Mouse (Mus musculus) G1E (cell line): ENCODE data around the gene Mtmr14. TPM values are rescaled to one million over a fixed set of nuclear protein-coding genes. Genes with fewer than 3 reads are reported as not detected.

Experiments used
- ATAC-seq: 2 replicates; pipeline ENCODE4 v1.8.0; 2016; ENCODE audit warnings: mild to moderate bottlenecking; ENCODE audit not compliant: insufficient number of reproducible peaks, poor library complexity, low FRiP score, severe bottlenecking; ENCODE audit errors: extremely low read depth
- DNase-seq: peaks from one replicate; pipeline ENCODE4 v3.0.0; 2012; ENCODE audit warnings: low spot score
- H3K27me3 ChIP-seq: 2 replicates; pipeline ENCODE4 v1.6.1; 2012; ENCODE audit warnings: mild to moderate bottlenecking, low read length, inconsistent platforms; ENCODE audit not compliant: insufficient read depth
- H3K36me3 ChIP-seq: replicated peaks from 2 replicates; pipeline ENCODE3; 2012; ENCODE audit warnings: mild to moderate bottlenecking, inconsistent platforms
- H3K4me1 ChIP-seq: 2 replicates; pipeline ENCODE4 v1.6.1; 2012; ENCODE audit warnings: low read depth, low read length, inconsistent platforms, mixed read lengths; ENCODE audit not compliant: insufficient read depth
- H3K4me3 ChIP-seq: 2 replicates; pipeline ENCODE4 v1.5.1; 2012; ENCODE audit warnings: low read depth, mild to moderate bottlenecking, inconsistent platforms, low read length, moderate library complexity, mixed read lengths
- H3K9me3 ChIP-seq: replicated peaks from 2 replicates; pipeline ENCODE4 v1.6.1; 2012; ENCODE audit warnings: inconsistent platforms
- CTCF ChIP-seq: IDR thresholded peaks from 2 replicates; pipeline ENCODE4 v1.5.1; 2012; ENCODE audit warnings: low read depth, low read length, inconsistent platforms, mixed read lengths
- GATA1 ChIP-seq: IDR thresholded peaks from 2 replicates; pipeline ENCODE4 v1.6.1; 2012; ENCODE audit warnings: borderline replicate concordance, low read length, inconsistent platforms, mixed read lengths
- GATA2 ChIP-seq: IDR thresholded peaks from 2 replicates; pipeline ENCODE4 v1.6.1; 2012; ENCODE audit warnings: low read depth, low read length, inconsistent platforms, borderline replicate concordance
- POLR2AphosphoS5 ChIP-seq: IDR thresholded peaks from 2 replicates; pipeline ENCODE4 v1.6.1; 2012; ENCODE audit warnings: low read depth, low read length, inconsistent platforms; ENCODE audit not compliant: insufficient replicate concordance
- TAL1 ChIP-seq: conservative IDR thresholded peaks from 2 replicates; pipeline ENCODE4 v1.6.1; 2012; ENCODE audit warnings: low read depth, low read length, inconsistent platforms, mixed read lengths
- polyA plus RNA-seq: library from polyadenylated mRNA; stranded (reverse); fragments of >175 nt; gene quantifications from 2 replicates; pipeline ENCODE4 v1.2.3, GENCODE M21; 2012
- total RNA-seq, 2 experiments: library from RNA; stranded (forward) in 1 of 2; stranded (reverse) in 1 of 2; fragments of 200-1000 nt in 1 of 2; fragments of >200 nt in 1 of 2; fragmentation: Nextera tagmentation in 1 of 2; gene quantifications; 2 replicates each; pipeline ENCODE4 v1.2.3; 2014 to 2017

Gene Mtmr14
- total and polyA plus RNA-seq, 3 experiments = 21.1 to 43.2 (median 30.6) TPM

DNA sequence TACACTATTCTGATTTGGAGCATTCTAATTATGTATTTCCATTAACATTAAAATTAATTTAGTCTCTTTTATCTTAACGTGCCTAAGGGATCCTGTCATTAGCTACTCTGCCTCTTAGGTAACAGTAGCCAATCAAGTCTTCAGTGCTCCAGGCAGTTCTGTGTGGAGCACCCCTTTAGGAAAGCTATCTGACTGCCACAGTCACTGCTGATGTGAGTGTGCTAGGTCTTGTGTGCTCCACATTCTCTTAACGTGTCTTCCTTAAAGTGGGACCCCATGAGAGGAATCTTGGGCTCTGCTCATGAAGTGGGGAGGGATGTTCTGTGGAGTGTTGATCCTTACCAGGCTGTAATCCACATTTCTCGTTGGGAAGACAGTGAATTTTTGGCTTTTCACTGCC, 34.7 kb downstream of the Mtmr14 start:
- H3K4me3 ChIP-seq = no peak overlapping the region
- TF ChIP-seq TAL1 (no peak), GATA2 (no peak)
- no peak for DNase-seq
- no peaks in the 10 kb centered on the region for H3K9me3 ChIP-seq
- H3K4me1 ChIP-seq = no peaks in the 10 kb centered on the region
- ATAC-seq = no peak
- peaks cover 84% of the 10 kb centered on the region for H3K36me3 ChIP-seq
- no peaks in the 10 kb centered on the region for H3K27me3 ChIP-seq

DNA sequence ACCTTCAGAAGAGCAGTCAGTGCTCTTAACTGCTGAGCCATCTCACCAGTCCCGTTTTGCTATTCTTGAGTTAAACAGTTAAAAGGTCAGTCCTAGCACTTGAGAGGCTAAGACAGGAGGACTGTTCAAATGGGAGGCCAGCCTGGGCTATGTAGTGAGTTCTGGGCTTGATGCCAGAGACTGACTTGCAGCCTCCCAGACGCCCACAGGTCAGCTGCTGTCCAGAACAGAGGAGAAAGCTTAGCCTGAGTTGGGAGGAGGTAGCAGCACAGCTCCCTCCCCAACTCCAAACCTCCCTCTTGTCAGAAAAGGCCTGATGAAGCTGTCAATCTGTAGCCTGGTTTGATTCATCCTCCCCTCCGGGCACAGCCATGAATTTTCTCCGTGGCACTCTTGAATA, 39.2 kb downstream of the Mtmr14 start:
- no peaks in the 10 kb centered on the region; the same call in 1 of the 2 replicates for H3K27me3 ChIP-seq
- no peaks in the 10 kb centered on the region for H3K4me1 ChIP-seq
- ATAC-seq (no peak), DNase-seq (no peak)
- H3K4me3 ChIP-seq = no peak overlapping the region
- peaks cover 59% of the 10 kb centered on the region for H3K36me3 ChIP-seq
- no peaks in the 10 kb centered on the region for H3K9me3 ChIP-seq
- TF ChIP-seq TAL1 (no peak), GATA1 (no peak), GATA2 (no peak), CTCF (no peak), POLR2AphosphoS5 (no peak)

DNA sequence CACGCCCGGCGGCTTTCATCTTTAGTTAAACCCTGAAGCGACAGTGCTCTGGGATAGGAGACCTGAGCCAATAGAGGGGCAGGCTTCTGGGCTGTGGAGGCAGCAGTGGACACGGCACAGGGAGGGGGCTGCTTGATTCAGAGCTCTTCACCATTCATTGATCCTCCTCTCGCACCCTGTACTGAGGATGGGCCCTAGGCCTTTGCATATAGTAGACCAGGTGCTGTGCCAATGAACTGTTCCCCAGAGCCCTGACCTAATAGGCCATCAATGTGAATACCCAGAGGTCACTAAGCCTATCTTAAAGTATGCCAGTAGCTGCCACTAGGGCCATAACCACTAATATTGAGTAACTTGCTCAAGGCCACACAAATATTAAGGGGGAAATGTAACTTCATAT, 44.0 kb downstream of the Mtmr14 start:
- Histone ChIP-seq H3K36me3 (peaks cover 24% of the 10 kb centered on the region), H3K4me1 (no peaks in the 10 kb centered on the region), H3K9me3 (no peaks in the 10 kb centered on the region), H3K27me3 (peaks cover 11% of the 10 kb centered on the region; the same call in 1 of the 2 replicates), H3K4me3 (no peak overlapping the region)
- ATAC-seq (no peak), DNase-seq (no peak)
- TF ChIP-seq POLR2AphosphoS5 = no peak

DNA sequence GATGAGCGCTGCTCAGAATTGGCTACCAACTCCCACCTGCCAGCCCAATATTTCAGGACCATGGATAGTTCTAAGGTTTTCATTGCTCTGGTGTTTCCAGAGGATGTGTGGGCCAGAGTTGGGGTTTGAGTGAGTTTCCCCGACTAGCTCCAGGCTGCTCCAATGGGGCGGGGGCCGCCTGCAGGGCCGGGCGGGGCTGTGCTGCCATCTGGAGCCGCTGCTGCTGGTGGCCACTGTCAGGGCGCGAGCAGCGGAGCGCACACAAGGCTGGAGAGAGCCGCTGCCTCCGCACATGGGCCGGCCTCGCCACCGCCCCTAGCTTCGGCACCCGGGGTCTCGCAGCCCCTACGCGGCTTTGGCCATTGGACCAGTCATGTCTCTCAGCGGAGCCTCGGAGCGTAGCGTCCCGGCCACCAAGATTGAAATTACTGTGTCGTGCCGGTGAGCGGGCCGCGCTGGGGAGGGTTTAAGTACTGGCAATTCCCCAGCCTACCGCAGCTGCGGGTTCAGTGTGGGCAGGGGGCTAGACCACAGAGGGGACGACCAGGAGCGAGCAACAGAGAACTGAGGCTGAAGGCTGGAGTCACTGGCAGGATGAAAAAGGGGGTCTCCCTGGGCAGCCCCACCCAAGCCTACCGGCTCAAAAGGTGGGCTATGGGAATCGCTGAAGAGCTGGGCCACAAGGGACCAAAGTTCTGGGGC, 44.6 kb downstream of the Mtmr14 start, which contains the start of gene Cpne9:
Gene Cpne9 (plus strand): TSS at position 207 of the 702 bp plus-strand sequence.
- ATAC-seq (no peak), DNase-seq (peak; percentile 22)

DNA sequence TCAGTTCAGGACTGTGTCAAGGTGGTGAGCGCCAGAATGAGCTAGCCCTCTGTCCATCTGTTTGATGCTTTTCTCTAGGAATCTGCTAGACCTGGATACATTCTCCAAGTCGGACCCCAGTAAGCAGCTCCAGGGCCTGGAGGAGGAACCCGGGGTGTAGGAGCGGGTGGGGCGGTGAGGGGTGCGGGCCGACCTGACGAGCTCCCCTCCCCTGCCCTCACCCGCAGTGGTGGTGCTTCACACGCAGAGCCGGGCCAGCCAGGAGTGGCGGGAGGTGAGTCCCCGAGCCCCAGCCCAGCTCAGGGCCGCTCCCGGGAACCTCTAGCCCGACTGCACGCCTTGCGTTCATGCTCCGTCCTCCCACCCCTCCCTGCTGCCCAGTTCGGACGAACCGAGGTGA, 45.3 kb downstream of the Mtmr14 start:
- H3K4me1 ChIP-seq = no peaks in the 10 kb centered on the region
- DNase-seq (no peak), ATAC-seq (no peak)
- no peak overlapping the region for H3K4me3 ChIP-seq
- H3K36me3 ChIP-seq = peaks cover 12% of the 10 kb centered on the region
- TF ChIP-seq GATA2 (no peak), TAL1 (no peak), POLR2AphosphoS5 (no peak), CTCF (no peak), GATA1 (no peak)
- no peaks in the 10 kb centered on the region for H3K9me3 ChIP-seq
- peaks cover 20% of the 10 kb centered on the region; the same call in 1 of the 2 replicates for H3K27me3 ChIP-seq

More for the DNA sequence above, 44.6 kb downstream of the Mtmr14 start, which contains the start of gene Cpne9:
- no peak for TF ChIP-seq POLR2AphosphoS5
- no peak for TF ChIP-seq GATA2
- TF ChIP-seq GATA1 = no peak
- no peak for TF ChIP-seq CTCF
- no peak for TF ChIP-seq TAL1
- H3K36me3 ChIP-seq = peaks cover 19% of the 10 kb centered on the region
- no peaks in the 10 kb centered on the region for H3K9me3 ChIP-seq
- no peak within 1 kb of the TSS for H3K4me3 ChIP-seq
- no peaks in the 10 kb centered on the region for H3K4me1 ChIP-seq
- H3K27me3 ChIP-seq = peaks cover 15% of the 10 kb centered on the region; the same call in 1 of the 2 replicates

DNA sequence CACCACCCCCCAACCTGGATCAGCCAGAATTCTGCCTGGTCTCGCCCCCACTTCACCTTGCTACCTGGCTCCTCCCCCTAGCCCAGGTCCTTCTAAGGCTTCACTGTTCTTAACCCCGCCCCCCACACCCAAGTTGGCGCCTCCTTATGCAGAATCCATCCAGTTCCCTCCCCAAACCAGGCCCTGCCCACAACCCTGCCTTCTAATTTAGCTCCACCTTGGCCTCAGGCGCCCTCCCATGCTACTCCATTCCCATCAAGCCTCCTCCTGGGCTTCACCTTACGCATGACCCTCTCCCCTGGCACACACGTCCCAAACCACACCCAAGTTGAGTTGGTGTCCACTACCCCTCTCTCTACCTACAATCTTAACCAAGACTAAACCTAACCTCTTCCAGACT, 45.9 kb downstream of the Mtmr14 start:
- DNase-seq = no peak
- no peak for ATAC-seq

More for the DNA sequence above, 45.9 kb downstream of the Mtmr14 start:
- Histone ChIP-seq H3K27me3 (peaks cover 20% of the 10 kb centered on the region; the same call in 1 of the 2 replicates), H3K36me3 (peaks cover 8% of the 10 kb centered on the region), H3K9me3 (no peaks in the 10 kb centered on the region), H3K4me1 (no peaks in the 10 kb centered on the region), H3K4me3 (no peak overlapping the region)
- no peak for TF ChIP-seq GATA1
- no peak for TF ChIP-seq TAL1
- no peak for TF ChIP-seq POLR2AphosphoS5
- no peak for TF ChIP-seq GATA2
- no peak for TF ChIP-seq CTCF
